Mouse (Mus musculus) erythroblast, embryonic 14.5 days (primary cell): ENCODE measurements around the gene Inpp5e. TPM values are rescaled to one million over a fixed set of nuclear protein-coding genes. Genes with fewer than 3 reads are reported as not detected.

Source experiments
- H3K27me3 ChIP-seq: 2 replicates; pipeline ENCODE4 v1.6.1; 2012; ENCODE audit warnings: inconsistent platforms; ENCODE audit not compliant: control insufficient read depth
- H3K36me3 ChIP-seq: 2 replicates; pipeline ENCODE4 v1.6.1; 2012; ENCODE audit warnings: mild to moderate bottlenecking, inconsistent platforms; ENCODE audit not compliant: control insufficient read depth
- H3K4me1 ChIP-seq: 2 replicates; pipeline ENCODE4 v1.6.1; 2012; ENCODE audit warnings: inconsistent platforms; ENCODE audit not compliant: control insufficient read depth
- H3K4me3 ChIP-seq: replicated peaks from 2 replicates; pipeline ENCODE3; 2012; ENCODE audit warnings: moderate library complexity, mild to moderate bottlenecking, inconsistent platforms
- H3K9me3 ChIP-seq: 2 replicates; pipeline ENCODE4 v1.6.1; 2012; ENCODE audit warnings: low read length, inconsistent platforms, mixed read lengths; ENCODE audit not compliant: control insufficient read depth
- GATA1 ChIP-seq: IDR thresholded peaks from 2 replicates; pipeline ENCODE4 v1.6.1; 2012; ENCODE audit warnings: low read length, inconsistent platforms, mixed read lengths
- TAL1 ChIP-seq: IDR thresholded peaks from 3 replicates; pipeline ENCODE4 v1.6.1; 2012; ENCODE audit warnings: low read length, inconsistent platforms, mixed read lengths
- polyA plus RNA-seq: library from polyadenylated mRNA; stranded (reverse); fragments of >175 nt; gene quantifications from 2 replicates; pipeline ENCODE4 v1.2.3, GENCODE M21; 2012

The Inpp5e gene
- polyA plus RNA-seq, 1 experiment = 0.98 TPM

GRCm38 (mm10) chr2:26380131-26380771 is 28.8 kb downstream of the Inpp5e start, which contains the start of gene Snapc4:
Snapc4 (minus strand) TSS chr2:26380653.
- Histone ChIP-seq H3K4me3 (peak within 1 kb of the TSS; percentile 77), H3K9me3 (no peaks in the 10 kb centered on the region), H3K4me1 (peaks cover 20% of the 10 kb centered on the region), H3K36me3 (peaks cover 72% of the 10 kb centered on the region), H3K27me3 (no peaks in the 10 kb centered on the region)
- TF ChIP-seq GATA1 = no peak
- no peak for TF ChIP-seq TAL1

- H3K36me3 ChIP-seq = peaks cover 99% of the 10 kb centered on the region
- H3K27me3 ChIP-seq = no peaks in the 10 kb centered on the region
- no peak for TF ChIP-seq TAL1
- no peak for TF ChIP-seq GATA1
- H3K4me1 ChIP-seq = no peaks in the 10 kb centered on the region
- H3K4me3 ChIP-seq = no peak overlapping the region
- H3K9me3 ChIP-seq = no peaks in the 10 kb centered on the region
Measured at GRCm38 (mm10) chr2:26372396-26372795, 36.6 kb downstream of the Inpp5e start.

GRCm38 (mm10) chr2:26368572-26368971 is 40.4 kb downstream of the Inpp5e start:
- Histone ChIP-seq H3K4me3 (no peak overlapping the region), H3K27me3 (no peaks in the 10 kb centered on the region), H3K9me3 (no peaks in the 10 kb centered on the region), H3K36me3 (peaks cover 99% of the 10 kb centered on the region), H3K4me1 (no peaks in the 10 kb centered on the region)
- TF ChIP-seq TAL1 = no peak
- TF ChIP-seq GATA1 = no peak

DNA sequence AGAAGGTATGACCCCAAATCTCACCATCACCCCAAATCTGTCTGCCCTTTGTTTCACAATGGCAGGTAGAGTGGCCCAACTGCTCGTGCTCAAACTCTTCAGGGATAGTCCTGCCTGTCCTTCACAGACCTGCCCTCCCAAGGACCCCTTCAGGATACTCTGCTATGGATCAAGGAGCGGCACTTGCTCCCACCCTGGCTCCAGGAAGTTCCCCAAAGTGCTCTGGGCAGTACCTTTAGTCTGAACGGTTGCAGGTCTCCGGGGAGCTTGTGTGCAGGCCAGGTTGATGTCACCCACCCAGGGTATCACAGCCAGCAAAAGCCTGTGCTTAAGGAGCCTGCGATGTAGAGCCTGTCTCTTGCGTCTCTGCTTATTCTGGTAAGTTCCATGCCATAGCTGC is 41.1 kb downstream of the Inpp5e start:
- H3K36me3 ChIP-seq = peaks cover 99% of the 10 kb centered on the region
- TF ChIP-seq GATA1 = no peak
- no peak for TF ChIP-seq TAL1

DNA sequence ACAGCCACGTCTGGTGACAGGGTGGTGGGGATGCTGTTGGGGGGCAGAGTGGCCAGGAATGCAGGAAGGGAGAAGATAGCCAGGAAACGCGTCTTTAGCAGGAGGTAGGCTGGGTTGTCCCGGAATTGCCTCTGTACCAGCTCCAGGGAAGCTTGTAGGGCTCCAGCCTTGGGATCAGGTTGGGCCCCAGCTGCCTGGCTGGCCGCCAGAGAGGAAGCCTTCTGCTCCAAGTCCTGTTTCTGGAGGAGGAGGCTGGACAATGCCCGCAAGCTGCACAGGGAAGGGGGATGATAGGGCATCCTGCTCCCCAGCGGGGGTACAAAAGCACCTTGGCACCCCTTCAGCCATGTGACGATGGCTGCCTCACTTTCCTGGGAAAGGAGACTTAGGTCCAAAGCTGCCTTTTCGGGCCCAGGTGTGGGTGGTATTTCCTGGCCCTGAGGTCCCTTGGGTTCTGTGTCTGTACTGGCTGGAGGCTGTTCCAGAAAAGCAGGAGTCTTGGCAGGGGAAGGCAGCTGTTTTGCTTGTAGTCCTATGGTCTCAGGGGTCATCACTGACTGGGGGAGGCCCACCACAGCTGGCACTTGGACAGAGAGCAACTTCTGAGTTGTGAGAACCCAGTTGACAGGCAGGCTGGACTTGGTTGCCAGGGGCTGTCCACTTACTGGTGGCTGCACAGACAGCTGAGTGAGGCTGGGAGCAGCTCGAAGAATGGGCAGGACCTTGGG is 44.1 kb downstream of the Inpp5e start:
- H3K4me3 ChIP-seq = no peak overlapping the region
- H3K27me3 ChIP-seq = no peaks in the 10 kb centered on the region
- H3K4me1 ChIP-seq = peaks cover 3% of the 10 kb centered on the region
- H3K9me3 ChIP-seq = no peaks in the 10 kb centered on the region
- TF ChIP-seq TAL1 = no peak
- TF ChIP-seq GATA1 = no peak
- peaks cover 74% of the 10 kb centered on the region for H3K36me3 ChIP-seq

More for the DNA sequence above, 41.1 kb downstream of the Inpp5e start:
- Histone ChIP-seq H3K9me3 (no peaks in the 10 kb centered on the region), H3K4me3 (no peak overlapping the region), H3K4me1 (no peaks in the 10 kb centered on the region), H3K27me3 (no peaks in the 10 kb centered on the region)

DNA sequence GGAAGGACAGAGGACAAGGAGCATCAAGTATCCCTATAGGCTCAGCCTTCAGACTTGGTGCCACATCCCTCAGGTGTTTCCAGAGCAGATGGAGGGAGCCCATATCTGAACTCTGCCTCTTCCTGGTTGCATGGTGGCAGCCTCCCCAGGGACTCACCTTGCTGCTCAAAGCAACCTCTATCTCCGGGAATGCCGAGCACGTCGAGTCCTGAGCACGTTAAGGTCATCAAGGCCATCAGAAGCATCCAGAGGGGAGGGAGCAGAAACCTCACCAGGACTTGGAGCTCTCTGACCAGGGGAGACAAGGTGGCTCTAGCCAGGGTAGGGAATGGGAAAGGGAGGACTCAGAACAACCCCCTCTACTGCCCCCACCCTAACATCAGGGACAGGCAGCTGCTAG is 45.5 kb downstream of the Inpp5e start:
- Histone ChIP-seq H3K4me3 (no peak overlapping the region), H3K9me3 (no peaks in the 10 kb centered on the region), H3K4me1 (peaks cover 3% of the 10 kb centered on the region), H3K27me3 (no peaks in the 10 kb centered on the region), H3K36me3 (peaks cover 60% of the 10 kb centered on the region)
- TF ChIP-seq TAL1 (no peak), GATA1 (no peak)

DNA sequence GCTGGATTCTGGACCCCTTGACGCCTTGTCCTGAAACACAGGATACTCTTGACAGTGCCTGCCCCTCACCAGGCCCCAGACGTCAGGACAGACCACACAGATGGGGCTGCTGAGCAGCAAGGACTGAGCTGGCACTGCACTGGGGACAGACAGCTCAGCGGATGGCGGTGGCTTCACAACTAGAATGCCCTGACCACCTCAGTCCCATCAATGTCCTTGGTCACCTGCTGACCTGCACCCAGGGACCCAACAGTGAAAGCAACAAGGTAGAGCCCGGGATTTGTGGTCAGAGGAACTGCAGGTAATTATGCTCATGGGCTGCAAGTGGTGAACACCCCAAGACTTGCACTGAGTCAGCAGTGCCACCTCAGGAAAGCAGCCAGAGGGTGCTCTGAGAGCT is 46.0 kb downstream of the Inpp5e start:
- H3K27me3 ChIP-seq = no peaks in the 10 kb centered on the region
- no peak overlapping the region for H3K4me3 ChIP-seq
- H3K9me3 ChIP-seq = no peaks in the 10 kb centered on the region
- peaks cover 55% of the 10 kb centered on the region for H3K36me3 ChIP-seq
- no peak for TF ChIP-seq GATA1
- TF ChIP-seq TAL1 = no peak
- H3K4me1 ChIP-seq = peaks cover 3% of the 10 kb centered on the region

- Histone ChIP-seq H3K4me3 (no peak within 1 kb of the TSS), H3K36me3 (peaks cover 32% of the 10 kb centered on the region), H3K9me3 (no peaks in the 10 kb centered on the region), H3K4me1 (peaks cover 3% of the 10 kb centered on the region), H3K27me3 (no peaks in the 10 kb centered on the region)
- TF ChIP-seq GATA1 (no peak), TAL1 (no peak)
Measured at GRCm38 (mm10) chr2:26360772-26361171, 48.2 kb downstream of the Inpp5e start, which contains the start of gene Card9. Card9 (minus strand) TSS chr2:26360918.

GRCm38 (mm10) chr2:26359983-26360382 is 49.0 kb downstream of the Inpp5e start:
- H3K27me3 ChIP-seq = no peaks in the 10 kb centered on the region
- peaks cover 25% of the 10 kb centered on the region for H3K36me3 ChIP-seq
- no peak overlapping the region for H3K4me3 ChIP-seq
- no peaks in the 10 kb centered on the region for H3K9me3 ChIP-seq
- TF ChIP-seq GATA1 (no peak), TAL1 (no peak)
- H3K4me1 ChIP-seq = peaks cover 3% of the 10 kb centered on the region
